Mouse (Mus musculus): Measurements from ENCODE around the gene Maml3.

The Maml3 gene

DNA sequence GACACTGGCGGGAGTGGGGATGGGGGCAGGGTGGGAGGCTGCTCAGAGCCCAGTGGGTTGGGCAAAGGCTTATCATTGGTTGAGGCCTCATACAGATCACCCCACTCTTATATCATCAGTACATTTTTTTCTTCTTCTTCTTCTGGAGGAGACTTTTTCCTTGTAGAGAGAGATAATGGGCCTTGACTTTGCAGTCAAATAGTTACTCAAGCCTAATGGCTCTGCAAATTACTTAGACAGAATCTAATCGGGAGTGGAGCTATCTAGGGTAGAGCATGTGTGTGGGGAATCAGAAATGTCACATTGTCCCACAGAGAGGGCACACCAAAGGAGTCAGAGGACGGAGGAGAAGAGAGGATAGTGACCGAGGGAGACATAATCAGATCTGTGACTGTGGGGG, 290.8 kb downstream of the Maml3 start:
- DNase-seq = no peak

DNA sequence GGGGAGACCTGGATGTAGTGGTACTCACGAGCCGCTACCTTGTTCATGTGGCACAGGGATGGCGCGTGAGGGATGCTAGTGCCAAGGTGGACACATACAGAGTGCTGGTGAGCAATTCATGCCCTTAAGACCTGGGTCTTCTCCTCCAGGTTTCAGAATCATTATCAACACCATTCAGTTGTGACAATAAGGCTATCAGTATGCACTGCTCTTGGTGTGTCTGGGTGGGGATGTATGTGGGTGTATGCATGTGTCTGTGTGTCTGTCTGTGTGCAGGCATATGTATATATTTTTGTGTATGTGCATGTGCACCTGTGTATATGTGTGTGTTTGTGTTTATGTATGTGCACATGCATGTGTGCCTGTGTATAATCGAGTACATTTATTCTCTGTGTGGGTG, 291.7 kb downstream of the Maml3 start:
- DNase-seq = no peak

DNA sequence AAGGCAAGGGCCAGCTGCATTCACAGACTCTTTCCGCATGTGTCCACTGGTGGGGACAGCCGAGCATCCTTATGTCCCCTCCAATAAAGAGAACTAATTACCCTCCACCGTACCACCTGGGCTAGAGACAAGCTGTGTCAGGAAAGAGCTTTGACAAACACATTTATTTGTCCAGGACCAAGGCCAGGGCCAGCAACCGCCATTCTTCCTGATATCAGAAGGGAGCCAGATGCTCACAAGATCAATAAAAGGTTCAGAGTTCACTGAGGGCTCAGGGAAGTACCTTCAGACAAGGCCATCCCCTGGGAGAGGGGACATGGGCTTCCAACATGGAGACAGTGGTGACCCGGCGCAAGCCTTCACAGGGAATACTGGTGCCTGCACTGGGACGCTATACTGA, 294.1 kb downstream of the Maml3 start:
- no peak for DNase-seq

DNA sequence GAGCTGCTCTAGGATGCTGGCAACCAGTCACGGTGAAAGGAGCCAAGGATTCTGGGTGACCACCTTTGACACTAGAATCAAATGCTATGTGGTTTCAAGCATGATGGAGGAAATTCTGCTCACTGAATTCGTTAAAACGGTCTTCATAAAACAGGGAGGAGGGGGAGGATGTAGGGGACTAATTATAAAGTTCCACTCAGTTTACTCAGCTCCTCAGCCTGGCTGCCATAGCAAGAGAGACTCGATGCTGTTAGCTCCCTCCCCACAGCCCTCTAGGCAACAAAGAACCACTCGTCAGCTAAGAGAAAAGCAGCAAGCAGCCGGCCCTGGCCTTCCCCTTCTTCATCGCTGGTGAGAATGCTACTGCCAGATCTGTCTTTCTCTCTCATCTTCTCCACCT, 295.1 kb downstream of the Maml3 start:
- no peak for DNase-seq

DNA sequence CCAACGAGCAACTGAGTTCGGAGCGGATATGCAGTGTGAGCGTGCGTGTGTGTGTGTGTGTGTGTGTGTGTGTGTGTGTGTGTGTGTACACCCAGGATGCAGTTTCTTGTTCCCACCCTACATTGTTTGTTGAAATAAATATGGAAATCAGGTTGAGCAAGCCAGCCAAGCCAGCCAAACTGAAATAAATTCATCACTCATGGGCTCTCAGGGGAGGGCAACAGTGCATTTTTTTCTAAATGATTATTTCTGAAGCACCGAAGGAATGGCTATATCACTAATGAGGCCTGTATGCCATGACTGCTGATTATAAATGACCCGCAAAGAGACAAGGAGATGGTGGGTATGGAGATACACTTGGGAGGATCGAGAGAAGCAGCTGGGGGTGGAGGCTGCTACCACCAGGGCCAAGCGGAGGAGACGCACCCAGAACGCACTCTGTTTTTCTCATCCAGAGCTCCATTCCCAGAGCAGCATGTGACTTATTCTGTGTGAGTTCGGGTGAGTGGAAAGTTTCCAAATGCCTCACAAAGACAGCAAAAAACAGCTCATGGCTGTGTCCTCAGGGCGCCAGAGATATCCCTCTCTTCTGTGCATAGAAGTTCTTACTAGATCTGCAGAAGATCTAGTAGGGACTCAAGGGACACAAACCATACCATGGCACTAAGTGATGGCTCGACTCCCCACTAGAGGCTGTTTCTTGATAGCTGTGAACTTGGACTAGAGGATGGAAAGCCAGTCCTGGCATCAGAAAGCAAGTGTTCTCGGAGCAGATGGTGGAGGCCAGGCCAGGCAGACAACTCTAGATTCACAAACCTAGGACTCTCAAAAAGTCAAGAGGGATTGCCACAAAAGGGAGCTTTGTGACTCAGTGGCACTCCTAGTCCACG, 296.6 kb downstream of the Maml3 start:
- DNase-seq = peak; percentile 23

DNA sequence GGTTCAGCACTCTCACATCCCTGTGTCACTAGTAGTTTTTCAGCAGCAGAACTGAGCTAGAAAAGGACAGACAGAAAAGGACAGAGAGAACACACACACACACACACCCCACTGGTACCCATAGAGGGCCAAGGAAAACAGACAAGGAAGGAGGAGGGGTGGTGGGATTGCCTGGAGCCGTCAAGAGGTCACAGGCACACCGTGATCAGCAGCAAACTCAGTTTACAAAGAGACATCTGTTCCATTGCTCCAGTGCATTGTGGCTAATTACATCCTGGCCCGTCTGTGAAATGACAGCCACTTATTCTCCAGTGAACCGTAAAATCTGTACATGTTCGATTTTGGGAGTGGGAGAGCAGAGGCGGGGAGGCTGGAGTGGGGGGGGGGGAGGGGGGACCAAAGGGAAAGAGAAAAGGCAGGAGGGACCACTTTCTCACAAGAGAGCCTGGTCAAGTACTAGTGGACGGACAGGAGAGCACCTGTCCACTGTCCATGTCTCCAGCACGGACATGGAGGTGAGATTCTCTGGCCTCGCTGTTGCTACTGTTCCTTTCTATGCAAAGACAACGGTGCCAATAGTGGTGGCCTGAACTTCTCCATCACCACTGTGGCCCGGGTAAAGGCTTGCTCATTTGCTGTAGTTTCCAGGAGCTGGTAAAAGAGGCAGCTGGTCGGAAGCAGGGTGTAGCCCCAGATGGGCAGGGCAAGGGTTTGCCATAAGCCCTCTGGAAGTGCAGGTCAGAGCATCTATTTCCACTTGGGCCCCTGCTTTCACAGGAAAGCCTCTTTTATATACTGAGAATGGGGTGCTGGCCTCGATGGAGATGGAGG, 299.2 kb downstream of the Maml3 start:
- DNase-seq = no peak

DNA sequence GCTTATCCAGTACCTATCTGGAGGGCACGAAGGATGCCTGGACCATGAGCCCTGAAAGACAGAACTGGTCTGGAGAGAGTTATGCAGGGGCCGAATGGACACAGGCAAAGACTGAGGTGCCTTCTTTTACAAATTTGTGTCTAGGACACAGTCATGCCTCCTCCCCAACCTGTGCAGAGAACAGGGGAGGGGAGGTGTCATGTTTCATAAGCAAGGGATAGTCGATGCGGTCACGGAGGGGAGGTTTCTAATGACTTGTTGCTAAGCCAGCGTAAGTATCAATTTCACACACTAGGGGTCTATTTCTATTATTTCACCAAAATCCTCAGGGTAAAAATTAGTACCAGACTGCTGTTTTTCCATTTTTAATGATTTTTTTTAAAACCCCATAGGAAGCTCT, 301.0 kb downstream of the Maml3 start:
- DNase-seq = no peak

DNA sequence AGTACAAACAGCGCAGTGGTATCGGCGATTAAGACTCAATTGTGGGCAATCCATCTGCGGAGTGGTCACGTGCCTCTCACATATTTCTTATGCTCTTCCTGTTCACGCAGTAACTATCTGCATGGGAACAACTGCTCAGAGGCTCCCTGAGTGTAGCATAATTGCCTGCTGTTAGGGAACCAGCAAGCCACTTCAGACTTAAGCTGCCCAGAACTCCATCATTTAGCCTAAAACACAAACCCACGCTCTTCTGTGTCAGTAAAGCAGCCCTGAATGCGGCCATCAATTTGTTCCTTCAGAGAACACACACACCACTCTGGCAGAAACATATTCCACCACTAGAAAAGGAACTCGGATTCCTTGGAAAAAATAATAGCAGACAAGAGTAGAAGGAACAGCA, 305.2 kb downstream of the Maml3 start:
- DNase-seq = no peak

DNA sequence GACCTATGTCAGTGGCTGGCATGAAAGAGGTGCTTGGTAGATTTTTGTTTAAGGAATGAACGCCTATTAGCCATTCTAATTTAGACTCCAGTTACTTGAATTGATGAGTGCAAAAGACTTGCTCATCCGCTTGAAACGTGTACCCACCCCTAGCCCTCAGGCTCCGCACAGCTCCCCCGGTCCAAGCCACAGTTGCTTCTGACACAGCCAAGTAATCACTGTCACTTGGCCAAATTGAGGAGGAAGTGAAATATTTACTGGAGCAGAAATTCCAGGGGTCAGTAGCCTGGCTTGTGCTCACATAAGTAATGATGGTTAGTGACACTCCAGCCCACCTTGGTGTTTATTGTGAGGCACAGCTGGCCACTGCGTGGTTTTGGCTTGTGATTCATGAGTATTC, 308.0 kb downstream of the Maml3 start:
- no peak for DNase-seq

DNA sequence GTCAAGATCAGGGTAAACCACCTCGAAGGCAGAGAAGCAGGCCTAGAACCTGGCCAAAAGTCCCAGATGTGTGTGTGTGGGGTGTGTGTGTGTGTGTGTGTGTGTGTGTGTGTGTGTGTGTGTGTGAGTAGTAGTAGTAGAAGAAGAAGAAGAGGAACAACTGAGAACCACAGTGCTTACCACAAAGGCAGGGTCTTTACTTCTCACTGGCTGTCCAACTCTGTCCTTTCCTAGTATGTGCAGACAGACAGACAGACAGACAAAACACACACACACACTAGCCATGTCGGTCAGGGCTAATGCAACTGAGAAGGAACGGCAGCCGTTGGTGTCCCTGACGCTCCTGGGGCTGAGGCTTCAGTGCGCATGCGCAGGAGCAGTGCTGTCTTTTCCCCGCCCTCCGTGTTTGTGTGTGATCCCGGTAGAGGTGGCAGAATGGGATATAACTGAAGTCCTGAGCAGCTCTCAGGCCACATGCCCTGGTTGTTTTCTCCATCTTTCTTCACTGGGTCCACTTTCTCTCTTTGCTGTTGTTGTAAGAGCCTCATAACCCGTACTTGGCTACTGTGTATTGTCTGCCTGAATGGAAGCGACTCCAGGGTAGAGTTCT, 308.6 kb downstream of the Maml3 start:
- DNase-seq = peak; percentile 41

DNA sequence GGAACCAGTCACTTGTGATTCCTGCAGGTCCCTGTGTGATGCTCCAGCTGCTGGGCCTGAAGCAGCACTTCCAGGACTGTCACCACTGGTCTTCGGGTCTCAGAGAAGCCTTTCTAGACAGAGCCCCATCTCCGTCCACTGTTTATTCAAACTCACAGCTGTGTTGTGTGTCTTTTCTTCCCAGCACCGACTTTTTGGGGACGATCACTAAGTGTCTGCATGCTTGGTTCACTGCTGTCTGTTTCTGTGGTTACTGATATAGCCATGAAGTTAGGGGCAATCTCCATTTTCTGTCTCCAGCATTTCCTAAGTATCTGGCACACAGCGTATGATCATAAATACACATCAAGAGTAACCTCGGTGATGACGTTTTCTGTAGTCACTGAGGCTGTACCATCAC, 313.3 kb downstream of the Maml3 start:
- DNase-seq = no peak

DNA sequence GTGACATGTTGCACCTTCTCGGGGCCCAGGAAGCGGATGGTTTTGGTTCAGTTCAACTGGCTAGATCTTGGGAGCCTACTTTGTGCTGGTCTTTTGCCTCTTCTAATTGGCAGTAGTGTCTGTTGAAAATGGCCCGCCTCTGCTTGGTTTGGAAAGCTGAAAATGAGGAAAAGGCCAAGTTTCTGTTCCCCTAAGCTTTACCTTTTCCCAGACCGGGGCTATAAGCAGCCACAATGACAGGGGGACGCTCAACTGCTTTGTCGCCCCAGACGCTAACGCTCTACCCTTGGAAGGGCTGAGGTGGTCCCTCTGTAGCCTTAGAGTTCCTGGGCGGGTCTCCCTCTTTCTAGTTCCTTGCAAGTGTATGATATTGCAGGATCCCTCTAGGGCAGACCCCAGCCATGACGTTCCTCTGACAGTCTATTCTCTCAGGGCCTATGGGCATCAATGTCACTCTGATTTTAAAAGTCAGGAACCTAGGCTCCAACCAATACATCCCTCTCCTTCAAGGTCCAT, 315.4 kb downstream of the Maml3 start:
- no peak for DNase-seq

DNA sequence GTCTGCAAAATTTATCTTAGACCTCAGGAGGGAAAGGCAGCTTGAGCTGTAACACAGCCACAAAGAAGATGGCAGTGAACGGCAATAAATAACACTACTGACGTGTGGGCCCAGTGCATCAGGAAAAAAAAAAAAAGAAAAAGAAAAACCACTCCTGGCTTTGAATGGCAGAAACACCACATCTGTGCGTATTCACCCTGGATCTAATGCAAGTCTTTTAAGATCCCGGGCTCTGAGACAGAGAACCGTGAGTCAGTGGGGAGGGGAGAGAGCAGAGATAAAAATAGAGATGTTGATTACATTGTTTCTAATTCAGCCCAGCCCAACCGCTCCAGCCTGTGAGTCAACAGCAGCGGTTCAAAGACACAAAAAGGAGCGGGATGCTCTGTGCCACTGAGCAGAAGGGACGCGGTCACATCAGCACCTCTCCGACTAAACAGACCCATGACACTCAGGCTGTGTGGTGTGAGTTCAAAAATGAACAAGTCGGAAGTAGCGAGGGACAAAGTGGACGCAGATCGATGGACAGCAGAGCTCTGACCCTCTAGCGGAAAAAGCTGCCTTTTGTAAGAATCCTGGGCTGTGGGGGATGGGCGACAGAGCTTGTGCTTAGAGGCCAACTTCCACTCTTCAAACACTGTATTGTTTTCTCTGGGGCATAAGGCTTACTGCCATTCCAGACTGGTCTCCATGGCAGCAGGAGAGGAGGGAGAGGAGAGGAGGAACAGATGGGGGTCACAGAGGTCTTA, 316.1 kb downstream of the Maml3 start:
- peak; percentile 74 for DNase-seq

DNA sequence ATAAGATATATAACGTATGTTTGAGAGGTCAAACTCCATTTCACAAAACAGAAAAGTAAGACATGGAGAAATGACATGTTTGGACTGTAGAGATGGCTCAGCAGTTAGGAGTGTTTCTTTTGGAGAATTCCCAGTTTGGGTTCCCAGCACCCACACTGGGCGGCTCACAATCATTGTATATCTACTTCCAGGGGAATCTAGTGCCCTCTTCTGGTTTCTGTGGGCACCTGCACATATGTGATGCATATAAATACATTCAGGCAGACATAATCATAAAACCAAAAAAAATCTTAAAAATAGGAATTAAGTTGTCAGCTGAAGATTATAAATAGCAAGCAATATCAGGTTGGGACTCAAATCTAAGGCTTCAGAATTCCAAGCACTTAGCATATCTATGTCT, 316.9 kb downstream of the Maml3 start:
- DNase-seq = no peak

DNA sequence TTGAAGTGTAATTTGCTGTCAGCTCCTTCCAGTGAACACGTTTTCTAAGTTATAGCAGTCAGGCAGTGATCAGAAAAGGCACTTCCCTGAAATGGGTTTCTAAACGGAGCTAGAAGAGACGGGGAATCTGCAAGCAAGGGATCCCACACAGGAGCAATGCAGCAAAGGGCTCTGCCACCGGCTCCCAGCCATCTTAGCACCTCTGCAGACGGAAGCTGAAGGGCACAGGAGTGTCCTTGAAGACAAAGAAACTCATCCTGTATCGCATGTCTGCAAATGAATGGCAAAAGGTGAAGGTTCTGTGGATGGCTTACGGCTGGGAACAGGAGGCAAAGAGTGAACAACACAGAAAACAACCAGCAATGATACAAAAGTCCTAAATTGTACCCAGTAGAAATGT, 319.1 kb downstream of the Maml3 start:
- no peak for DNase-seq

DNA sequence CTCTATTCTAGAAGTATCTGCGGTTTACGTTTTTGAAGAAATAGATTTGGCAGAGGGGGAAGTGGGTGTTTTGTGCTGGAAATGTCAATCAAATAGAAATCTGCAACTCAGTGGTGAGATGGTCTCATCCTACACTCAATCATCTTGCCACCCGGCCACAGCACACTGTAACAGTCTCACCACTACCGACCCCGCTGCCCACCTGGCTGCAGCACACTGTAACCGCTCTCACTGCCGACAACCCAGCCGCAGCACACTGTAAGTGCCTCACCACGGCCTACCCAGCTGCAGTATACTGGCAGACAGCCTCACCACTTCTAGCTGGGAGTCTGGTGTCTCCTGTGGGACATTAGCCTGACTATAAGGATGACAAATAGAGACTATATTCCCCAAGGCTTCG, 322.7 kb downstream of the Maml3 start:
- DNase-seq = no peak

DNA sequence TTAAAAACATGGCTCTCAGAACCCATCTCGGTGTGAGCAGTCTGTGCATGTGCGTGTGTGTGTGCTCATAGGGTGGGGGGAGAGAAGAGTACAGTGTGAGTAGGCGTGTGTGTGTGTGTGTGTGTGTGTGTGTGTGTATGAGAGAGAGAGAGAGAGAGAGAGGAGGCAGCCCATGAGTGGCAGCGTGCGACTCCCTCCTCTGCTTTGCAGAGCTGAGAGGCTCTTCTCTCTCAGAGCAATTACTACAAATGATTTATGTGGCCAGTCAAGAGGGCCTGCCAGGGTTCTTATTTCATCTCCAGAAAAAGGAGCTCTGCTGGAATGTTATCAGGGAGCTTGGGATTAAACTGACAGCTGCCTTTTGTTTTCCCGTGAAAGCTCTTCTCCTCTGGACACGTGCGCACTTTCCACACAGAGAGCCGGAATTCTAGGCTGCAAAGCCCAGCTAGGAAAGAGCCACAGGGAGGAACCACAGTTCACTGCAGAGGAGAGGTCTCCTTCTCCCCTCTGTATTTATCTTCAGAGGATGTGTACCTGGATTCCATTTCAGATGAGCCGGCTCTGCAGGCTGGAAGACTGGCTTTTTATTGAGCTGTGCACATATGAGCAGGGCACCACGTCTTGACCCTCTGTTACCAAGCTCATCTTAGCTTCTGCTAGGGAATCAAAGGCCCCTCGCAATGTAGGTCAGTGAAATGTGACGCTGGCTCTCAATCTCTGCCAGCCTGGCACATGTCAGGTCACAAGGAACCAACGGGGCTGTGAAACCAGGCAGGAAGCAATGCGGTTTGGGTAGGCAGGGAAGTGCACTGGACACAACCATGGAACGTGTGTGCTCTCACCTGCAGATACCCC, 325.9 kb downstream of the Maml3 start:
- peak; percentile 9 for DNase-seq

DNA sequence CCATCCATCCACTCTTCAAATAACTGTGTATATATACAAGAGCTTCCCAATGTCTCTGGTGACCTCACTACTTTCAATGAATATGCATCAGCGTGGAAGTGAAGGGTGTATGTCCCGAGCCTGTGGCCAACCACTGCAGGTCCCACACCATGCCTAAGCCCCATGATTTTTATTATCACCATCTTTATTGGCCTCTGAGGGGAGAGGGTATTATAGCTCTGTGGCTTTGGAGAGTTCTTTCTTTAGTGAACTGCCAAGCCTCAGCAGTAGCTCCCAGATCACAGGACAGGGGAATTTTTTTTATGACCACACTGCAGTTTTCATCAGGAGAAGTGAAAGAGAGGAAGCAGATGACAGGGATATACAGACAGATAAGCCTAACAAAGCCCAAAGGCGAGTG, 326.7 kb downstream of the Maml3 start:
- DNase-seq = no peak

DNA sequence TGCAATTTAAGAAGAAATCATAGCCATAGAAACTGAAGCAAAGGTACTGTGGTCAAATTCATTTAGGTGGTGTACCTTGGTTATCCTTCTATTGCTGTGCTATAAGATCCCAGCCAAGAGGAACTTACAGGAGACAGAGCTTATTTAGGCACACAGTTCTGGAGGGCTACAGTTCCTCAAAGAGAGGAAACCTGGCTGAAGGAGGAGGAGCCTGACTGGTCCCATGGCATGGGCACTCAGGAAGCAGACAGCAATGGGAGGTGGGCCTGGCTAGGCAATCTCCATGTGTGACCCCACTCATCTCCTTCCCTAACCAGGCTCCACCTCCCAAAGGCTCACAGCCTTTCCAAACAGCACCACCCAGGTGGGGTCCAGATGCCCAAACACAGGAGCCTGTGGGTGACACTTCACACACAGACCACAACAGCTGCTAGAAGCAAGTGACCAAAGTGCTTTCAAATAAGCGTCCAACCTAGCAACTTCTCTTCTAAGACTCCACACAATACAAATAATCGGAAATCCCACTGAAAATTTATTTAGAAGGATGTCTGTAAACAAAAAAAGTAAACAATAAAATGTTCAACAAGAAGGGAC, 328.8 kb downstream of the Maml3 start:
- no peak for DNase-seq

DNA sequence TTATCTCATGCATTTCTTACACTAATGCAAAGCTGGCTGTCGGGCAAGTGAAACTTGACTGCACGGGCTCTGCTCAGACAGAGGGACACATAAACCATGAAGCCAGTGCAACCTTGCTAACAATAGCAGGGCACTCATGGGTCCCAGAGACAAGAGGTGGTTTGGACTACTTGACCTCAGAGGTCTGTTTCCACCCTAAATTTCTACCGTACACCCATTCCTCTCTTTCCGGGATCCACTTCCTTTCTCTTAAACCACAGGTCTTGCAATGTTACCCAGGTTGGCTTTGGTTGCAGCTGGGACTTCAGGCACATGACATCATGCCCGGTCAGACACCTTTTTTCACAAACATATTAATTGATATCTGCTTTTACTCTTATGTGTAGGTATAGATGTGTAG, 331.3 kb downstream of the Maml3 start:
- no peak for DNase-seq

All from right cerebral cortex, adult 18-20 months (tissue).